Mouse (Mus musculus) bone marrow, adult 2 months (tissue): Measurements from ENCODE around the gene 1190007I07Rik.

Experiments
- CTCF ChIP-seq: fragments of 200-500 bp; IDR thresholded peaks from 2 replicates; pipeline ENCODE4 v1.5.1; 2011; ENCODE audit warnings: low read length, control low read depth; ENCODE audit not compliant: control insufficient read depth, insufficient read depth
- POLR2A ChIP-seq: fragments of 200-500 bp; IDR thresholded peaks from 2 replicates; pipeline ENCODE4 v1.6.1; 2011; ENCODE audit warnings: low read depth, mild to moderate bottlenecking, control low read depth, low read length, borderline replicate concordance; ENCODE audit not compliant: control insufficient read depth

DNA sequence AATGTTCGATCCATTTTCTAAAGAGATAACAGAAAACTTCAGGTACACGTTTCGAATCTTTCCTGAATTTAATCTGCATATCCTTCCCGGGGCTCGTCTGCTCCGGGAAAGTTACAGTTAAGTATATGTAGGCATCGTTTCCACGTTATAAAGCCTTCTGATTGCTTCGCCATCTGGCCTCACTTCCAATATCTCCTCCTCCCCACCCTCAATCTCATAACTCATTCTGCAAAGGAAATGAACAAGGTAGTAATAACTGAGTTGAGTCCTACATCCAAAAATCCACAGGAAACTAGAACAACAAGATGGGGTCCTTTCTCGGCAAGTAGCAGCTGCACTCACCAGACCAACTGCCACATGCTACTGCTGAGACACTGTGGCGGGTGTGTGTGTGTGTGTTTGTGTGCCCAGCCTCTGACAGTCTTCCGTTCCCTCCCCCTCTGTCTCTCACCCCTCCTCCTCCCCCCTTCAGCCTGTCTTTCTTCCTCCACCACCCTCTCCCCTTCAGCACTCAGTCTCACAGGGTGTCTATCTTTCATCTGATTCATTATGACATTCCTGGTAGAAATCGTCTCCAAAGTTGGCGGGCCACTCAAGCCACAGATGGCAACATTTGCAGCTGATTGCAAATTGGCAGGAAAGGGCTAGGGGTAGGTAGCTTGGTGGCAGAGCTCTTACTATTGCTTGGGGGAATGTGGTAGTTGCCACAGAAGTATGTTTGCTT lies 39.4 kb upstream of the 1190007I07Rik start:
- no peak for TF ChIP-seq CTCF
- no peak for TF ChIP-seq POLR2A
